Mouse (Mus musculus): ENCODE measurements around the gene Rogdi. TPM values are rescaled to one million over a fixed set of nuclear protein-coding genes. Genes with fewer than 3 reads are reported as not detected.

The Rogdi gene
- 161 and 182 TPM in 2 replicates for polyA plus RNA-seq (2012; rRNA removed)

DNA sequence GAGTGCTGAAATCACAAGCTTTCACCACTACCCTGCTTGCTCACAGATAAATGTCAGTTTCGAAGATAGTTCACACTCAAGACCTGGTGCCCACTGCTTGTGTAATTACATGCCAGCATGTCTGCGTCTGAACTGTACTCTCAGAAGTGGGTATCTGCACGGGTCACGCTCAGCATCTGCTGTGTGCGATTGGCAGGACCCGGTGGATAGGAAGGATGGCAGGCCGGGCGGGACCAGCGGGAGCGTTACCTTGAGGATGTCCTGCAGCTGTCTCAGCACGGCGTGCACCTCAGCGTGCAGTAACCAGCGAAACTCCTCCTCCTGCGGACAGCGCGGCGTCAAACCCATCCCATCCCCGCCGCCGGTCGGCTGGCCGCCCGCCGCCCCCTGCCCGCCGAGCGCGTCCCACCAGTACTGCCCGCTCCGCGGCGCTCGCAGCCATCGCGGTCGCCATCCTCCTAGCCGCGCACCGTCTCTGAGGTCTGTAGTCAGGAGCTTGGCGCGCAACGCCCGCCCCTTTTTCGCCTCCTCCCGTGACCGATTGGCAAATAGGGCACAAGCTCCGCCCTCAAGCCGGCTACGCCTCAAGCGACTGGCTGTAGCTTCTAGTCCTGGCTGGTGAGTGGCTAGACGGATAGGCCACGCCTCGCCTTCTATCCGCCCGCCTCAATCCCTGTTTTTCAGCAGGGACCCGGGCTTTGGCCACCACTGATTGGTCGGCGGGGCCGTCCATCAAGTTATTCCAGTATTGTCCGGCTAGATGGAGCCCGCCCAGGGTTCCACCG lies at the start of gene Rogdi:
Gene Rogdi (minus strand): TSS at position 500 of the 785 bp plus-strand sequence.
- peak; percentile 78 for DNase-seq (ENCODE audit: low read depth)

GRCm38 (mm10) chr16:5058114-5058513 lies 44.8 kb upstream of the Rogdi start:
- no peak for DNase-seq (ENCODE audit: low read depth)

- DNase-seq (ENCODE audit: low read depth), result no peak
Observed at GRCm38 (mm10) chr16:5050251-5051110, 37.1 kb upstream of the Rogdi start.

DNA sequence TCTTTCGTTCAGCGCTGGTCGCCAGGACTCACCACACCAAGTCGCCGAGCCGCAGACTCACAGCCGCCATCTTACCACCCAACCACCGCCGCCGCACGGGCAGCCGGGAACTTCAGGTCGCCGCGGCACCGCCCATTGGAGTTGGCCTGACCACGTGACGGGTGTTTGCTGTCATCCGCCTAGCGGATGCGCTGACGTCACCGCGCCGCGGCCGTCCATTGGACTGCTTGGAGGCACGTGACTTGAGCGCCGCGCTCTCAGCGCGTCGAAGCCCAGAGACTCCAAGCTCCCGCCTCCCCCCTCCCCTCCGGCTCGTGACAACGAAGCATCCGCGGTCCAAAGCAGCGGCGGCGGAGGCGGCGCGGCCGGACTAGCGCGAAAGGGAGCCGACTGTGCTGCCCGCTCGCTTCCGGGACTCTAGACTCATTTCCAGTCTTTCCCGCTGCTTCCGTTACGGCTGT lies 36.5 kb upstream of the Rogdi start, which contains the start of the genes Glyr1 and Ubn1:
Gene Glyr1 (minus strand): TSS at position 90 of the 461 bp plus-strand sequence.
Gene Ubn1 (plus strand): TSS at position 284 of the 461 bp plus-strand sequence.
- DNase-seq (ENCODE audit: low read depth), result peak; percentile 88

- DNase-seq (ENCODE audit: low read depth), result no peak
Observed at GRCm38 (mm10) chr16:5049182-5049773, 35.9 kb upstream of the Rogdi start.

GRCm38 (mm10) chr16:5045322-5045721 lies 32.0 kb upstream of the Rogdi start:
- no peak for DNase-seq (ENCODE audit: low read depth)

DNA sequence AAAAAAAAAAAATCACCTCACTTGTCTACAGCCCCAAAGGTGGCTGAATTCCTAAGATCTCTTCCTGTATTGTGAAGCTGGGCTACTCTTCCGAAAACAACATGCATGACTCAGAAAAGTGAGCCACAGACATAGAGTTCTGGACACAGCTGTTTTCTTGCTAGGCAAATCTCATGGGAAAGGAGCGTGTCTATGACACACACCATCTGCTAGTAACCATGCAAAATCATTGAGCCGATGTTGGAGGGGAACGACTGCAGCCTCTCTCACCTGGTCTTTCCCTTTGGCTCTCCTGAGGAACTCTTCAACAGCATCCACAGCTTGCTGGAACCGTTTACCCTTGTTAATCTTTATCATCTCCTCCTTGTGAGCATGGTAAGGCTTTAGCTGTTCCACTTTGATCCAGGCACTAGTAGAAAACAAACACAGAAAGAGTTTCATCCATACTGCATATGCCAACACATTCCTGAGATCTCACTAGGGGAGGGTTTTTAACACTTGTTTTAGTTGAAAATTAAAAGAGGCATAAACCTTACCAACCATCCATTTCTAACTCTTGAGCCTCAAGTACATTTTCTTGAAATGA lies 23.4 kb upstream of the Rogdi start:
- no peak for DNase-seq (ENCODE audit: low read depth)

GRCm38 (mm10) chr16:5035591-5035990 lies 22.2 kb upstream of the Rogdi start:
- no peak for DNase-seq (ENCODE audit: low read depth)

DNA sequence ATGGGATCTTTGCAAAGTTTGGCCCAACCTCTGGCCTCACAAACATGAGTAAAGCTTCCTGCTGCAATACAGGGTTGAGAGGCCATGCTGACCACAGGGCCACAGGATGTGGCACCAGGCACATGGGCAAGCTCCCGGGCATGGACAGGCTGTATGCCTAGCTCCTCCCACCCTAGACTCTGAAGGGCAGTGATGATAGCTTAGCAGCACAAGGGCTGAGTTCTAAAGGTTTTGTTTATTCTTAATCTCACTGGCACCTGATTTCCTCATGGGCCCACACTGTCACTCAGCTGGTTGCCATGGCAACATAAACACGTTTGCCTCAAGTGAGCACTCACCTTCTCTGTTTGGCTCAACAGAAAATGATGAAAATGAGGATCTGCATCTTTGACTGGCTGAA lies 16.5 kb upstream of the Rogdi start:
- no peak for DNase-seq (ENCODE audit: low read depth)

DNA sequence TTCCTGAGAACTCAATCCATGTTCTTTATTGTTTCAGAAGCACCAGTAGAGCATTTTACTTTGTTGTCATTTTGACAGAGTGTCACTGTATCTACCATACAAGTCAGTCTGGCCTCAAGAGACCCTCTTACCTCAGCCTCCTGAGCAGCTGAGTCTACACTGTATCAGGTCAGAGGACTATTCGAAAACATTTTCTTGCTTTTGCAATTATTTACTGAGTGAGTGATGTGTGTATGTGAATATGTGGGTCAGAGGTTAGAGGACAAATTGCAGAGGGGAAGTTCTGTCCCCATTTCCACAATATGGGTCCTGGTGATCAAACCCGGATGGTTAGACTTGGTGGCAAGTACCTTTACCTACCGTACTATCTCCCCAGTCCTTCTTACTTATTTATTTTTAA lies 10.7 kb upstream of the Rogdi start:
- DNase-seq (ENCODE audit: low read depth), result no peak

GRCm38 (mm10) chr16:5014578-5014977 lies 1.2 kb upstream of the Rogdi start:
- no peak for DNase-seq (ENCODE audit: low read depth)

GRCm38 (mm10) chr16:5012036-5013005 lies 1.0 kb downstream of the Rogdi start:
- no peak for DNase-seq (ENCODE audit: low read depth)

GRCm38 (mm10) chr16:5011285-5011684 lies 2.1 kb downstream of the Rogdi start:
- DNase-seq (ENCODE audit: low read depth), result no peak

GRCm38 (mm10) chr16:5010371-5010935 lies 2.9 kb downstream of the Rogdi start:
- DNase-seq (ENCODE audit: low read depth), result no peak

- no peak for DNase-seq (ENCODE audit: low read depth)
Observed at GRCm38 (mm10) chr16:5008076-5008475, 5.3 kb downstream of the Rogdi start.

DNA sequence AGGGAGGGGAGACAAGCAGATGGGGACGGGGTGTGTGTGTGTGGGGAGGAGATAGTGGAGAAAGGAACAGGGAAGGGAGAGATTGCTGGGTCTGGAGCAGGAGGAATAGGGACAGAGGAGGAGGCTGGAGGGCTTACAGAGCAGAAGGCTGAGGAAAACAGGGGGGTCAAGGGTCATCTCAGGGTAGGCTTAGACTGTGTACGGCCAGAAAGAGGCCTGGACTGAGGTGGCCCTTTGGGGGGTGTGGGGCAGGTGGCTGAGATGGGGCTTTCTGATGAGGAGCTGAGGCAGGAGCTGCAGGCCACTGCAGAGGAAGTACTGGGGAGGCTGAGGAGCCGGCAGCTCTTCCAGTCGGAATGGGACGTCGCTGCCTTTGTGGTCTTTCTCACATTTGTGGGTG lies 5.9 kb downstream of the Rogdi start:
- DNase-seq (ENCODE audit: low read depth), result no peak

DNA sequence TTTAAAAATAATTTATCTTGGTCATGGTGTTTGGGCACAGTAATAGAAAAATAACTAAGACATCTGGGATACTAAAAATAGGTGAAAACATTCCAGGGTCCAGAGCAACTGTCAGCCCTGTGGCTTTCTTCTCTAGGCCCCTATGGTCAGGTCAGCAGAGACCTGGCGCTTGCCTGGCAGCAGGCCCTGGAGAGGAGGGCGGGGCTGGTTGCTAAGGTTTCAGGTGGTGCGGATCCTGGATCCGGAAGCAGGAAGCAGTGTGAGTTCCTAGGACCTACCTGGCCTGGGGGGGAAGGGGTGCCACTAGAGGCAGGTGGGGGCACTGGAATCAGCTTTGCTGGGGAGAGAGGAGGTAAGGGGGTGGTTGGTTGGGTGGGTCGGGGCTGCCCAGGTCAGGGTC lies 6.3 kb downstream of the Rogdi start, which contains the start of gene Smim22:
Gene Smim22 (plus strand): TSS at position 222 of the 400 bp plus-strand sequence.
- no peak for DNase-seq (ENCODE audit: low read depth)

DNA sequence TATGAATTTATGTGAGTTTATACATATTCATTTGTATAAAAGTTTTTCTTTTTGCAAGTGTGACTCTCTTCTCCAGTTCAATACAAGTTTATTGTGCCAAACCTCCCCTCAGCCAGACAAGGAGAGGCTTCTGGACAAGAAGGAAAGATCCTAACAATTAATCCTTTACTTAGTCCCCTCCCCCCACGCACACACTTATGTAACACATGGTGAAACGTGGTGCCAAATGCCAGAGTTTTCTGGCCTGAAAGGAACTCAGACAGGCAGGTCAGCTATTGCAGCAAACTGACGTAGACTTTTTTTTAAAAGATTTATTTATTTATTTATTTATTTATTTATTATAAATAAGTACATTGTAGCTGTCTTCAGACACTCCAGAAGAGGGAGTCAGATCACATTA lies 12.7 kb downstream of the Rogdi start:
- DNase-seq (ENCODE audit: low read depth), result no peak

DNA sequence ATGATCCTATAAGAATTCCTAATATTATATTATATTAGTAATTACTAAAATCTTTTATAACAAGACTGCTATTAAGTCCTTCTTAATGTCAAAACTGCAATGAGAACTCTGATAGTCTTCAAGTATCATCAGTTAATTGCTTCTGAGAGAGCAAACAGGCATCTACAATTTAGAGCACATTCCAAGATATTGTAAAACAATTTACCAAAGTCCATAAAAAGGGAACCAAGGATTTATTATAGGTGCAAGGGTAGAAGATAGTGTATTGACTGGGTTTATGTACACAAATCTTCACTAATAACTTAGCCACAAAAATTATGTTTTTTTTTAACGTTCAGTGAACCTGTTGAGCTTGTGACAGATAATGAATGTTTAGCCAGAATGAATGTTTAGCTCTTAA lies 14.4 kb downstream of the Rogdi start:
- no peak for DNase-seq (ENCODE audit: low read depth)

GRCm38 (mm10) chr16:4997553-4997952 lies 15.8 kb downstream of the Rogdi start, which contains the start of gene Sept12:
Sept12 (minus strand) TSS chr16:4997852.
- DNase-seq (ENCODE audit: low read depth), result no peak
